Mouse (Mus musculus) spleen, adult 18-20 months (tissue): ENCODE measurements around the gene E2f1.

Source experiments
- DNase-seq, 2 experiments: peaks; one replicate each; pipeline ENCODE4 v3.0.0; 2022; ENCODE audit warnings: mixed read lengths in 2 of 2

E2f1 gene

DNA sequence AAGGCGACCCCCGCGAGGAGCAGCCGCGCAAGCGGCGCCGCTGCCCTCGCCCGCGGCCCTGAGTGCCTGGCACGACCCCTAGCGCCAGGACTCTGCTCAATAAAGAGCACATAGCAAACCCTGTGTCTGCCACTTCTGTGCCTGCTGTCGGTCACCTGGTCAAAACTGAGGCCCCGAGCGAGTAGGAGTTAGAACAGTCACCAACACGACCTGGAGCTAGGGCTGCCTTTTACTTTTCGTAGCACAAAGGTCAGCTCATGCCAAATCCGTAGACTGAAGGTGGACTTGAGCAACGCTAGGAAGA is 19.9 kb downstream of the E2f1 start:
- DNase-seq = no peak

GRCm38 (mm10) chr2:154549127-154549885 is 20.4 kb downstream of the E2f1 start:
- DNase-seq = peak in 1 of 2 experiments; percentile 43

GRCm38 (mm10) chr2:154548688-154549087 is 21.0 kb downstream of the E2f1 start:
- no peak for DNase-seq

- no peak for DNase-seq
Measured at GRCm38 (mm10) chr2:154546711-154547110, 23.0 kb downstream of the E2f1 start, which contains the start of gene 1700003F12Rik. TSS of gene 1700003F12Rik (plus strand) at chr2:154547085.

- DNase-seq = no peak
Measured at GRCm38 (mm10) chr2:154543567-154544347, 25.9 kb downstream of the E2f1 start.

DNA sequence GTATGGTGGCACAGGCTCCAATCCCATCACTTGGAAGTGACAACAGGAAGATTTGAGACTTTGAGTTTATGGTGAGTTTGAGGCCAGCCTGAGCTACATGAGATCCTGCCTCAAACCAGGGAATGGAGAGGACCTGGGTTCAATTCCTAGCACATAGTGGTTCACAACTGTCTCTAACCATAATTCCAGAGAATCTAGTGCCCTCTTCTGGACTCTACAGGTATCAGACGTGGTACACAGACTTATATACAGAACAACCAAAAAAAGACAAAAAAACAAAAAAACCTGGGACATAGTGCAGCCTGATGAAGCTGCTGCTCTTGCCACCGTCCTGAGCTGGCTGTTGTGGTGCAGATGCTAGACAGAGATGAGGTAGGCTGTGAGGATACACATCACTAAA is 28.1 kb downstream of the E2f1 start:
- no peak for DNase-seq

- peak in 1 of 2 experiments; percentile 25 for DNase-seq
Measured at GRCm38 (mm10) chr2:154539720-154540119, 30.0 kb downstream of the E2f1 start.

GRCm38 (mm10) chr2:154538710-154539109 is 31.0 kb downstream of the E2f1 start:
- no peak for DNase-seq

- no peak for DNase-seq
Measured at GRCm38 (mm10) chr2:154538310-154538709, 31.4 kb downstream of the E2f1 start.

- DNase-seq = no peak
Measured at GRCm38 (mm10) chr2:154534704-154535270, 34.9 kb downstream of the E2f1 start.

DNA sequence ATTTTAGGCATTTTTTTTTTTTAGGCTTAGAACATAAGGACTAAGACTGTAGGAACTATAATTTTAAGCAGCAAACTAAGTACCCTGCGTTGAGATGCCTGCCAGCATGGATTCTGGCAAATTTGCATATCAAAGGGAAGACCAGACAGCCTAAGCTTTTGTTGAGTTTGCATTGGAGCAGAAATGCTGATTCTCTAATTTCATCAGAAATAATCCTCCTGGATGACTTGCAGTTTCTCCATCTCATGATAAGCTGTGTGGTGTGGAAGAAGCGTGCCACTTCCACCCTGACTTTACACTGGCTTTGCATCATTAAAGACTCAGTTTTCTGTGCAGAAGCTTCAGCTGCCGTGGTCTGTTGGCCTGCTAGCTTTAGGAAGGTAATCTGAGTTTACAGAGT is 36.8 kb downstream of the E2f1 start:
- DNase-seq = no peak

DNA sequence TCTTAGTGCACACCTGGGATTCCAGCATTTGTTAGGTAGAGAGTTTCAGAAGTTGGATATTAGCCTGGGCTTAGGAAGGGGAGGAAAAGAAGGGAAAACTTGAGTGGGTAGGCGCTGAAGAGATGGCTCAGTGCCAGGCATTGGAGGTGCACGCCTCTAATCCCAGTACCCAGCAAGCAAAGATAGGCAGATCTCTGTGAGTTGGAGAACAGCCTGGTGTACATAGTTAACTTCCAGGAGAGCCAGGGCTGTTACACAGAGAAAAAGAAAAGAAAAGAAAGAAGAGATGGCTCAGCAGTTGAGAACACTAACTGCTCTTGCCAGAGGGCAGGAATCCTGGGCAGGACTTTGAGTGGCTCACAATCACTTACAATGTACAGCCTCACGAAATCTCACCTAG is 43.2 kb downstream of the E2f1 start:
- no peak for DNase-seq

DNA sequence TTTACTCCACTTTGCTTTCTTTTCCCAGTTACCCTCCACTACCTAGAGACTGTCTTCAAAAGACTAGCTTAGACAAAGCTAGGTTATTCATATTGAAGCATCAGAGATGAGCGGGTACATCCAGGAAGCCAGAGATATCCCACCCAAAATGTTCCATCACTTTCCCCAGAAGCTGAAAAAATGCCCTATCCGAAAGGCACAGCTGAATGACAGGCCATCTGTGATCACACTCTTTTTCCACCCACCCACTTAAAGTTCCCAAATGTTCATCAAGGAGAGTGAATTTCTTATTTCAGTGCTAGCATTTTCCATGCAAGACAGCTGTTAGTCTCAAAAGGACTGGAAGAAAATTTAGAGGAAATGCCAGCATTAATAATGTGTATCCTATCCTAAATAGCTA is 44.4 kb downstream of the E2f1 start:
- DNase-seq = no peak

GRCm38 (mm10) chr2:154522334-154522733 is 47.4 kb downstream of the E2f1 start:
- DNase-seq = no peak

DNA sequence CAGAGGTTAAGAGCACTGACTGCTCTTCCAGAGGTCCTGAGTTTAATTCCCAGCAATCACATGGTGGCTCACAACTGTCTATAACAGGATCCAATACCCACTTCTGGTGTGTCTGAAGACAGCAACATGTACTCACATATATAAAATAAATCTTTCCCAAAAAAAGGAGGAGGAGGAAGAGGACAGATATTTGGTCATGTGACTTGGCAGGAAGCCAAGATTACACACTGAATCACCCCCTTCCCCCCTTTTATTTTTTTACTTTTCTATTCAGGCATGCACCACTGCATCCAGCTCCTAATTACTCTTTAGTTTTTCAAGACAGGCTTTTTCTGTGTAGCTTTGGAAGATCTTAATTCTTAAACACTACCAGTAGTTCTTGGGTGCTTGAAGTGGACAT is 48.2 kb downstream of the E2f1 start:
- DNase-seq = no peak

DNA sequence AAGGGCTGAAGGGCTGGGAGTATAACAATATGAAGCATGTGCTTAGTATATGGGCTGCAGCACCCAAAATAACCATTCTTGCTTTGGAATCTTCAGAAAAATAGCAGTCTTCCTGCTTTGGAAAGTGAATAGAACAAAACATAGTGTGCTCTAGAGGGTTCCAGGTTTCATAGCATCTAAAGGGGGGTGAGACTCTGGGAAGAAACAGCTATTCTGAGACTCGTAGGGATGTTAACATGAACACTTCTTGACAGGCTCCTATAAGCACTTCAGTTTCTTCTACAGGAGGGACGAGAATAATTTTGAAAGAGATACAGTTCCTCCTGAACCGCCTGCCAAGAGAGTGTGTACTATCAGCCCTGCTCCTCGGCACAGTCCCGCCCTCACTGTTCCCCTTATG is 52.3 kb downstream of the E2f1 start:
- no peak for DNase-seq

DNA sequence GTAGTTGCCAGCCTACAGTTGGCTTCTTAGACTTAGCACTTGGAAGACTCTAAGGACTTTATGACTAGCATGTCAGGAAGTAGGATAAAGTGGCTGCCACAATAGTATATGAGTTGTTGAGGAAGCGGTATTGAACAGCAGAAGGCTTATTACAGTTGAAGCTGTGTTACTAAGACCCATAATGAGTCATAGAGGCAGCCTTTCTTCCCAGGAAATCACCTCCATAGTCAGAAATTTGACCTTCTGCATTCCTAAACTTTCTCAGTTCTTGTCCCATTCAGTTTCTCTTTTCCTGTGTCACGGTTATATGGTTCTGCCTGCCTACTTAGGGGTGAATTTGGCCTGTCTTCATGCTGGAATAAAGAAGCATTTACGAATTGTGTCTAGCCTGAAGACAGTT is 52.7 kb downstream of the E2f1 start:
- no peak for DNase-seq

DNA sequence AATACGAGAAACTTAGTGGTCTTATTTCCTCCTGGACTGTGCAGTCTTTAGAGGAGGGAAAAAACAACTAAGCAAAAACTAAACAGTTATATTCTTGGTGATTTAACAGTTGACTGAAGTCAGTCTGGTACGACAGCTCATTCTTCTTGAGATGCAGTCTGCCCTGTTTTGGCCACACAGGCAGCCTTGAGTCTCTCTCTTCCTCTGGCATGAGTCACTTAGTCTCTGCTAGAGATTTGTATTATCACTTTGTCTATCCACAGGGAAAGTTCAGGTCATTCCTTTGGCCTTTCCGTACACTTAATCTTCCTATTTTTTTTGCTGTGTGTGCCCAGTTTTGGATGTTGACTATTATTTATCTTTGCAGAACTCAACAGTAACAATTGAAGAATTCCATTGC is 59.6 kb downstream of the E2f1 start:
- DNase-seq = no peak
